Mouse (Mus musculus) embryonic facial prominence, embryonic 10.5 days (tissue): ENCODE results near the gene Lyrm7. TPM values are rescaled to one million over a fixed set of nuclear protein-coding genes. Genes with fewer than 3 reads are reported as not detected.
"Not testable (repeated sequence)": the region's sequence is repeated elsewhere in the genome, so short reads cannot be mapped to it uniquely, and the experiment has no call there.

Source experiments
- DNase-seq: peaks from one replicate; pipeline ENCODE4 v3.0.0-alpha.2; 2017; ENCODE audit warnings: low spot score
- H3K27ac ChIP-seq: fragments of 300-500 bp; sonication (generic); replicated peaks from 2 replicates; pipeline ENCODE4 v1.5.1; 2016; ENCODE audit warnings: mild to moderate bottlenecking
- H3K27me3 ChIP-seq: fragments of 300-500 bp; sonication (generic); replicated peaks from 2 replicates; pipeline ENCODE4 v1.6.1; 2016; ENCODE audit warnings: low read depth, mild to moderate bottlenecking; ENCODE audit not compliant: poor library complexity, severe bottlenecking
- H3K36me3 ChIP-seq: fragments of 300-500 bp; sonication (generic); replicated peaks from 2 replicates; pipeline ENCODE4 v1.6.1; 2016; ENCODE audit warnings: mild to moderate bottlenecking, moderate library complexity
- H3K4me1 ChIP-seq: fragments of 300-500 bp; sonication (generic); 2 replicates; pipeline ENCODE4 v1.6.1; 2016
- H3K4me3 ChIP-seq: fragments of 300-500 bp; sonication (generic); 2 replicates; pipeline ENCODE4 v1.5.1; 2016; ENCODE audit warnings: mild to moderate bottlenecking, moderate library complexity
- H3K9me3 ChIP-seq: fragments of 300-500 bp; sonication (generic); 2 replicates; pipeline ENCODE4 v1.6.1; 2016; ENCODE audit warnings: mild to moderate bottlenecking
- WGBS: fragments of 180-500 bp; shearing (Covaris S2); methylation state at CpG from one replicate; pipeline ENCODE4 v1.1.7; 2016; 5-methylcytosine and 5-hydroxymethylcytosine counted together
- polyA plus RNA-seq: library from polyadenylated mRNA; unstranded; fragments of >200 nt; fragmentation: Nextera tagmentation; extraction: Ambion mirVana; gene quantifications from 2 replicates; pipeline ENCODE4 v1.2.1, GENCODE M21; 2016

Lyrm7 gene
- polyA plus RNA-seq, 1 experiment from 2014 or later: 6.7 TPM

GRCm38 (mm10) chr11:54861471-54862420 lies 1.0 kb upstream of the Lyrm7 start:
- DNase-seq: no peak
- no peaks in the 10 kb centered on the region for H3K36me3 ChIP-seq
- peak overlapping the region; percentile 95 for H3K27ac ChIP-seq
- 94% methylated on average over 5 of the region's 5 CpGs for WGBS
- no peaks in the 10 kb centered on the region for H3K27me3 ChIP-seq
- H3K9me3 ChIP-seq: no peaks in the 10 kb centered on the region
- peak overlapping the region; percentile 81 for H3K4me3 ChIP-seq
- H3K4me1 ChIP-seq: peaks cover 19% of the 10 kb centered on the region

- H3K27ac ChIP-seq: peak overlapping the region; percentile 95
- H3K36me3 ChIP-seq: no peaks in the 10 kb centered on the region
- H3K4me1 ChIP-seq: peaks cover 13% of the 10 kb centered on the region
- H3K9me3 ChIP-seq: no peaks in the 10 kb centered on the region
- WGBS: 29% methylated on average over 11 of the region's 11 CpGs
- H3K4me3 ChIP-seq: peak overlapping the region; percentile 81
- H3K27me3 ChIP-seq: no peaks in the 10 kb centered on the region
- peak; percentile 30 for DNase-seq
These were observed 1.2 kb downstream of the Lyrm7 start for GRCm38 (mm10) chr11:54859322-54860165.

GRCm38 (mm10) chr11:54858880-54859279 lies 1.8 kb downstream of the Lyrm7 start:
- WGBS: 95% methylated on average over 12 of the region's 12 CpGs
- not testable (repeated sequence) for H3K9me3 ChIP-seq, H3K27ac ChIP-seq, DNase-seq, H3K27me3 ChIP-seq, H3K4me3 ChIP-seq, H3K36me3 ChIP-seq
- peaks cover 13% of the 10 kb centered on the region for H3K4me1 ChIP-seq

- H3K27ac ChIP-seq: no peak overlapping the region
- H3K4me3 ChIP-seq: no peak overlapping the region
- no peaks in the 10 kb centered on the region for H3K27me3 ChIP-seq
- DNase-seq: no peak
- H3K36me3 ChIP-seq: no peaks in the 10 kb centered on the region
- H3K4me1 ChIP-seq: peaks cover under 1% of the 10 kb centered on the region; the same call in 1 of the 2 replicates
- H3K9me3 ChIP-seq: no peaks in the 10 kb centered on the region
- 92% methylated on average over 12 of the region's 12 CpGs for WGBS
These were observed 9.1 kb downstream of the Lyrm7 start for GRCm38 (mm10) chr11:54851656-54852055.

GRCm38 (mm10) chr11:54849961-54850758 lies 10.6 kb downstream of the Lyrm7 start:
- Histone ChIP-seq H3K4me1 (peaks cover 13% of the 10 kb centered on the region), H3K4me3 (no peak overlapping the region), H3K36me3 (no peaks in the 10 kb centered on the region), H3K9me3 (no peaks in the 10 kb centered on the region), H3K27me3 (no peaks in the 10 kb centered on the region), H3K27ac (no peak overlapping the region)
- WGBS: 88% methylated on average over 10 of the region's 10 CpGs
- no peak for DNase-seq

- 62% methylated on average over 8 of the region's 8 CpGs for WGBS
- DNase-seq: no peak
These were observed 15.0 kb downstream of the Lyrm7 start for GRCm38 (mm10) chr11:54845470-54846442.

GRCm38 (mm10) chr11:54844959-54845358 lies 15.8 kb downstream of the Lyrm7 start:
- no peak overlapping the region for H3K4me3 ChIP-seq
- no peaks in the 10 kb centered on the region for H3K36me3 ChIP-seq
- 81% methylated on average over 5 of the region's 5 CpGs for WGBS
- no peak for DNase-seq
- H3K9me3 ChIP-seq: no peaks in the 10 kb centered on the region
- peak overlapping the region; percentile 35 for H3K27ac ChIP-seq
- no peaks in the 10 kb centered on the region for H3K27me3 ChIP-seq
- peaks cover 21% of the 10 kb centered on the region for H3K4me1 ChIP-seq

More at GRCm38 (mm10) chr11:54845470-54846442, 15.0 kb downstream of the Lyrm7 start:
- Histone ChIP-seq H3K4me1 (peaks cover 21% of the 10 kb centered on the region), H3K9me3 (no peaks in the 10 kb centered on the region), H3K4me3 (no peak overlapping the region), H3K27me3 (no peaks in the 10 kb centered on the region), H3K27ac (peak overlapping the region; percentile 35), H3K36me3 (no peaks in the 10 kb centered on the region)

- Histone ChIP-seq H3K36me3 (no peaks in the 10 kb centered on the region), H3K4me3 (no peak overlapping the region), H3K9me3 (no peaks in the 10 kb centered on the region), H3K27ac (no peak overlapping the region; the same call in 1 of the 2 replicates), H3K4me1 (peaks cover 21% of the 10 kb centered on the region), H3K27me3 (no peaks in the 10 kb centered on the region)
- DNase-seq: no peak
- 77% methylated on average over 9 of the region's 9 CpGs for WGBS
These were observed 16.3 kb downstream of the Lyrm7 start for GRCm38 (mm10) chr11:54844424-54844823.

- Histone ChIP-seq H3K27ac (no peak overlapping the region), H3K4me1 (peaks cover 16% of the 10 kb centered on the region; the same call in 1 of the 2 replicates), H3K4me3 (no peak overlapping the region), H3K27me3 (no peaks in the 10 kb centered on the region), H3K36me3 (no peaks in the 10 kb centered on the region), H3K9me3 (no peaks in the 10 kb centered on the region)
- DNase-seq: no peak
- 93% methylated on average over 11 of the region's 11 CpGs for WGBS
These were observed 19.8 kb downstream of the Lyrm7 start for GRCm38 (mm10) chr11:54840891-54841290.

GRCm38 (mm10) chr11:54839696-54840095 lies 21.0 kb downstream of the Lyrm7 start:
- DNase-seq: no peak
- no peaks in the 10 kb centered on the region for H3K36me3 ChIP-seq
- no peak overlapping the region for H3K4me3 ChIP-seq
- no peaks in the 10 kb centered on the region for H3K27me3 ChIP-seq
- 90% methylated on average over 4 of the region's 4 CpGs for WGBS
- H3K27ac ChIP-seq: no peak overlapping the region
- peaks cover 4% of the 10 kb centered on the region; the same call in 1 of the 2 replicates for H3K4me1 ChIP-seq
- H3K9me3 ChIP-seq: no peaks in the 10 kb centered on the region

- no peak for DNase-seq
- no peaks in the 10 kb centered on the region for H3K27me3 ChIP-seq
- H3K36me3 ChIP-seq: no peaks in the 10 kb centered on the region
- no peak overlapping the region for H3K27ac ChIP-seq
- 82% methylated on average over 9 of the region's 9 CpGs for WGBS
- no peaks in the 10 kb centered on the region for H3K4me1 ChIP-seq
- H3K9me3 ChIP-seq: no peaks in the 10 kb centered on the region
- no peak overlapping the region for H3K4me3 ChIP-seq
These were observed 24.6 kb downstream of the Lyrm7 start for GRCm38 (mm10) chr11:54836106-54836505.
